Mouse (Mus musculus) midbrain, embryonic 12.5 days (tissue): ENCODE measurements at regions not wholly inside any gene's neighbourhood (a gene's known extent, or its start where the extent isn't known, plus 50 kb on each side); places are given as distances from the start of the nearest gene placed in this dataset.
A peak's percentile ranks its signal among the peaks of the same experiment; 100 is the strongest.

ENCODE experiments used
- ATAC-seq: fragments of 200-750 bp; cut with Nextera tagmentation; 2 replicates; pipeline ENCODE4 v1.8.0; 2017; ENCODE audit warnings: low read depth, moderate TSS enrichment, moderate library complexity; ENCODE audit not compliant: low FRiP score
- H3K27ac ChIP-seq: fragments of 300-500 bp; sonication (generic); replicated peaks from 2 replicates; pipeline ENCODE4 v1.5.1; 2016; ENCODE audit warnings: mild to moderate bottlenecking
- H3K27me3 ChIP-seq: fragments of 300-500 bp; sonication (generic); 2 replicates; pipeline ENCODE4 v1.6.1; 2016; ENCODE audit warnings: mild to moderate bottlenecking
- H3K36me3 ChIP-seq: fragments of 300-500 bp; sonication (generic); 2 replicates; pipeline ENCODE4 v1.6.1; 2016
- H3K4me1 ChIP-seq: fragments of 300-500 bp; sonication (generic); 2 replicates; pipeline ENCODE4 v1.6.1; 2016
- H3K4me2 ChIP-seq: fragments of 300-500 bp; sonication (generic); replicated peaks from 2 replicates; pipeline ENCODE4 v1.6.1; 2016; ENCODE audit warnings: mild to moderate bottlenecking, moderate library complexity
- H3K4me3 ChIP-seq: fragments of 300-500 bp; sonication (generic); 2 replicates; pipeline ENCODE4 v1.5.1; 2016; ENCODE audit warnings: mild to moderate bottlenecking
- H3K9ac ChIP-seq: fragments of 300-500 bp; sonication (generic); replicated peaks from 2 replicates; pipeline ENCODE4 v1.6.1; 2016; ENCODE audit warnings: mild to moderate bottlenecking, moderate library complexity
- H3K9me3 ChIP-seq: fragments of 300-500 bp; sonication (generic); 2 replicates; pipeline ENCODE4 v1.6.1; 2016; ENCODE audit warnings: mild to moderate bottlenecking
- WGBS: fragments of 180-500 bp; shearing (Covaris S2); methylation state at CpG from one replicate; pipeline ENCODE4 v1.1.7; 2016; 5-methylcytosine and 5-hydroxymethylcytosine counted together

DNA sequence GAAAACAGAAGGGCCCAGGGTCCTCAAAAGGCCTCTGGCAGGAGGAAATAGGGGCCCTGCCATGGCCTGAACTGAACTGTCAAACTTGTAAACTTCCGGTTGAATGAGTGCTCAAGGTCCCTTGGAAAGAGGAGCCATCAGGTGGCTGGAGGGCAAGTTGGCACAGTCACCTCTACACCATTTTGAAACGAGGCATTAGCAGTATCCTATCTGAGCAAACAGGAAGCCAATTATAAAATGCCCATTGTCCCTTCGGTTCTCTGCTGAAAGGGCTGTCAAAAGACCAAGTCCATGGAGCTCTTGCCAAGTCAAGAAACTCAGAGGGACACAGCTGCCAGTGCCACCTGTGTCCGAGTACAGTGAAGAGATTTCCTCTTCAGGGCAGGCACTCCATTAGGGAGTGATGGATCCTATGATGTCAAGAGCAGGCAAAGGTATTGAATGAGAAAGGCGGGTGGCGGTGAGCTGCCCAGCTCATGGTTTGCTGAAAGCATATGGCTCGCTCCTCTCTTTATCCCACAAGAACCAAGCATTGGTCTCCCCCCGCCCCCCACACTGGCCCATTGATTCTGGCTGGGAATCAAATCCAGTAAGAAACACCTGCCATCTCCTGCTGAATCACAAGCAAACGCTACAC, 103.0 kb upstream of the Tut7 start:
- no peak overlapping the region for H3K27ac ChIP-seq
- WGBS, result 71% methylated on average over 9 of the region's 9 CpGs
- ATAC-seq, result no peak

GRCm38 (mm10) chr13:59917185-59917584, 94.2 kb upstream of the Tut7 start:
- no peaks in the 10 kb centered on the region for H3K27me3 ChIP-seq
- WGBS, result 86% methylated on average over 5 of the region's 5 CpGs

More for the DNA sequence above, 103.0 kb upstream of the Tut7 start:
- Histone ChIP-seq H3K4me2 (no peak overlapping the region), H3K27me3 (no peaks in the 10 kb centered on the region), H3K9me3 (no peaks in the 10 kb centered on the region), H3K4me1 (peaks cover 31% of the 10 kb centered on the region), H3K4me3 (no peak overlapping the region), H3K9ac (no peak overlapping the region), H3K36me3 (no peaks in the 10 kb centered on the region)

GRCm38 (mm10) chr13:59916166-59917044, 93.5 kb upstream of the Tut7 start:
- no peak for ATAC-seq
- WGBS, result 86% methylated on average over 22 of the region's 22 CpGs
- no peak overlapping the region for H3K27ac ChIP-seq

More at GRCm38 (mm10) chr13:59917185-59917584, 94.2 kb upstream of the Tut7 start:
- Histone ChIP-seq H3K36me3 (no peaks in the 10 kb centered on the region), H3K4me2 (no peak overlapping the region), H3K4me1 (no peaks in the 10 kb centered on the region), H3K9ac (no peak overlapping the region), H3K27ac (no peak overlapping the region), H3K4me3 (no peak overlapping the region), H3K9me3 (no peaks in the 10 kb centered on the region)
- ATAC-seq, result no peak

DNA sequence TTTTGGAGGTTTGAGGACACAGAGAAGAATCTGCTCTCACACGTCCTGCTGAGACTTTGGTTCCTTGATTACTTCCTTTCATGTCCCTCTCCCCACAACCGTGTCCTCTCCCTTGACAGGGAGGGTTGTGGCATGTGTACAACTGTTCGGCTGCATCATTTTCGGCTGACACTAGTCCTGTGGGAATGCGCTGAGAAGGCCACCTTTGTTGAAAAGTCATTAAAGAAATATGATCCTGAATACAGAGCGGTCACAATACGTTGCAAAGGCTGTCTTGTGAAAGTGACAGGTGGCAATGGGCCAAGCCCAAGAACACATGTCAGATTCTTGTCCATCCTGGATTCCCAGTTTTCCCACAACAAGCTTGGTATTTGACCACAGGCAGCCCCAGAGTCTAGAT, 92.8 kb upstream of the Tut7 start:
- no peak for ATAC-seq
- no peak overlapping the region for H3K27ac ChIP-seq
- no peak overlapping the region for H3K9ac ChIP-seq
- no peak overlapping the region for H3K4me2 ChIP-seq
- no peak overlapping the region for H3K4me3 ChIP-seq
- WGBS, result 89% methylated on average over 7 of the region's 7 CpGs
- H3K36me3 ChIP-seq, result no peaks in the 10 kb centered on the region
- H3K4me1 ChIP-seq, result peaks cover 3% of the 10 kb centered on the region
- H3K27me3 ChIP-seq, result no peaks in the 10 kb centered on the region
- H3K9me3 ChIP-seq, result no peaks in the 10 kb centered on the region

More at GRCm38 (mm10) chr13:59916166-59917044, 93.5 kb upstream of the Tut7 start:
- no peak overlapping the region for H3K4me3 ChIP-seq
- H3K27me3 ChIP-seq, result no peaks in the 10 kb centered on the region
- H3K9me3 ChIP-seq, result no peaks in the 10 kb centered on the region
- no peaks in the 10 kb centered on the region for H3K4me1 ChIP-seq
- H3K9ac ChIP-seq, result no peak overlapping the region
- H3K36me3 ChIP-seq, result no peaks in the 10 kb centered on the region
- no peak overlapping the region for H3K4me2 ChIP-seq

GRCm38 (mm10) chr13:59910179-59911071, 87.5 kb upstream of the Tut7 start:
- Histone ChIP-seq H3K4me2 (peak overlapping the region; percentile 11; the same call in 1 of the 2 replicates), H3K27ac (peak overlapping the region; percentile 43), H3K27me3 (no peaks in the 10 kb centered on the region), H3K36me3 (no peaks in the 10 kb centered on the region), H3K4me1 (peaks cover 18% of the 10 kb centered on the region), H3K9ac (no peak overlapping the region), H3K9me3 (peaks cover 4% of the 10 kb centered on the region; the same call in 1 of the 2 replicates), H3K4me3 (no peak overlapping the region)
- peak; percentile 44; the same call in 1 of the 2 replicates for ATAC-seq
- 9% methylated on average over 8 of the region's 8 CpGs for WGBS

DNA sequence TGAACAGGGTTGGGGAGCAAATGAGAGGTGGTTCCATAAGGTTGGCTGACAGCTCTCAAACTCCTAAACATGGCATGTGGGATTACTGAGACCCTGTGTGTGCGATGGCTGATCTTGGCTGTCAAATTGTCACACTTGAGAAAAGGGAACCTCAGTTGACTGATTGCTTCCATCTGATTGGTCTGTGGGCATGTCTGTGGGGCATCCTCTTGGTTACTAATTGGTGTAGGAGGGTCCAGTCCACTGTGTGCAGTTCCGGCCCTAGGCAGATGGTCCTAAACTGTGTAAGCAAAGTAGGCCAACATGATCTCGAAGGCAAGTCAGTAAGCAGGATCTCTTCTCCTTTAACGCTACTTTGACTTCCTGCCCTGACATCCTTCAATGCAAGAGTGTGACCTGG, 86.5 kb upstream of the Tut7 start:
- no peaks in the 10 kb centered on the region for H3K36me3 ChIP-seq
- H3K9ac ChIP-seq, result no peak overlapping the region
- H3K27ac ChIP-seq, result no peak overlapping the region
- no peak overlapping the region for H3K4me3 ChIP-seq
- H3K27me3 ChIP-seq, result no peaks in the 10 kb centered on the region
- 90% methylated on average over 4 of the region's 4 CpGs for WGBS
- H3K9me3 ChIP-seq, result peaks cover 4% of the 10 kb centered on the region; the same call in 1 of the 2 replicates
- H3K4me1 ChIP-seq, result peaks cover 19% of the 10 kb centered on the region
- ATAC-seq, result no peak
- H3K4me2 ChIP-seq, result no peak overlapping the region

GRCm38 (mm10) chr13:59908786-59909185, 85.8 kb upstream of the Tut7 start:
- H3K27me3 ChIP-seq, result 0 out of 2 replicates have a peak, but pooled peaks cover 3% of the 10 kb centered on the region
- H3K4me3 ChIP-seq, result no peak overlapping the region
- no peak for ATAC-seq
- H3K36me3 ChIP-seq, result no peaks in the 10 kb centered on the region
- peaks cover 4% of the 10 kb centered on the region; the same call in 1 of the 2 replicates for H3K9me3 ChIP-seq
- peaks cover 19% of the 10 kb centered on the region for H3K4me1 ChIP-seq
- WGBS, result 91% methylated on average over 4 of the region's 4 CpGs
- H3K27ac ChIP-seq, result no peak overlapping the region
- H3K4me2 ChIP-seq, result no peak overlapping the region
- H3K9ac ChIP-seq, result no peak overlapping the region

DNA sequence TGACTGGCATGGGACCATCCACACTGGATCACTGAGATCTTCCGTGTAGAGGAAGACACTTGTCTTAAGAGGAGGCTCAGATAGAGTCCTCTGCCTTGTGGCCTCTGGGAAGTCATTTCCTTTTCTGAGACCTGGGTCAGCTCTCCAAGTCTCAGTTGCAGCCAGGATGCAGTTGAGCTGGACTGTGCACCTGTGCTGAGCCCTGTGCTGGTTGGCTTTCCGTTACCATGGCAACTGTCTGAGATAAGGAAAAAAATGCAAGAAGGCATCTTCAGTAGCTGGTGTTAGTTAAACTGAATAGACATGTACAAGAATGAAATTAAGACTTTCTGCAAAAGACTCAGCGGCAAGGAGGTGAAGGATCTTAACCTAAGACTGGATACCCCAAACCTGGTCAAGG, 82.5 kb upstream of the Tut7 start:
- no peaks in the 10 kb centered on the region for H3K36me3 ChIP-seq
- ATAC-seq, result no peak; the same call in 1 of the 2 replicates
- H3K27me3 ChIP-seq, result 0 out of 2 replicates have a peak, but pooled peaks cover 3% of the 10 kb centered on the region
- H3K27ac ChIP-seq, result no peak overlapping the region
- no peak overlapping the region for H3K9ac ChIP-seq
- 63% methylated on average over 3 of the region's 3 CpGs for WGBS
- peaks cover 17% of the 10 kb centered on the region for H3K4me1 ChIP-seq
- H3K9me3 ChIP-seq, result peaks cover 4% of the 10 kb centered on the region; the same call in 1 of the 2 replicates
- no peak overlapping the region for H3K4me3 ChIP-seq
- no peak overlapping the region for H3K4me2 ChIP-seq

- Histone ChIP-seq H3K4me1 (peaks cover 8% of the 10 kb centered on the region), H3K4me3 (no peak overlapping the region), H3K27ac (no peak overlapping the region), H3K9me3 (peaks cover 4% of the 10 kb centered on the region; the same call in 1 of the 2 replicates), H3K27me3 (0 out of 2 replicates have a peak, but pooled peaks cover 3% of the 10 kb centered on the region), H3K4me2 (no peak overlapping the region), H3K9ac (no peak overlapping the region), H3K36me3 (no peaks in the 10 kb centered on the region)
- ATAC-seq, result no peak
- 71% methylated on average over 1 of the region's 1 CpGs for WGBS
Observed at GRCm38 (mm10) chr13:59904415-59904814, 81.5 kb upstream of the Tut7 start.

DNA sequence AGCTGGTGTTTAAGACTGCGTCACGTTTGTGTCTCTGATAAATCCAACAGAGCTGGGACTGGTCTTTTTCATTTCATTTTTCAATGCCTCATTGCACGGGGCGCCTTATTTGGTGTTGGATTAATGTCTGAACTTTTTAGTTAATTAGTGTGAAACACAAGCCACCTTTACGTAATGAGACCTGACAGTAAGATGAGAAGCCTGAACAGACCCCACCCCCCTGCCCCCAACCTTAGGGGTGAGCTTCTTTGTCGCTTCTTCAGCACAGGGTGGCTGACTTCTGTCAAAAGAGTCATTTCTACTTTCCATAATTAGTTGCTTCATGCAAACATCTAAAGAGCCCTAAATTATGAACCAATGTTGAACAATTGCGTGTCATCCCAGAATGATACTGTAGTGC, 76.6 kb upstream of the Tut7 start:
- 58% methylated on average over 7 of the region's 7 CpGs for WGBS
- Histone ChIP-seq H3K4me3 (no peak overlapping the region), H3K36me3 (no peaks in the 10 kb centered on the region), H3K27ac (no peak overlapping the region), H3K9ac (no peak overlapping the region), H3K4me2 (no peak overlapping the region), H3K27me3 (0 out of 2 replicates have a peak, but pooled peaks cover 11% of the 10 kb centered on the region), H3K9me3 (no peaks in the 10 kb centered on the region), H3K4me1 (0 out of 2 replicates have a peak, but pooled peaks cover 4% of the 10 kb centered on the region)
- ATAC-seq, result no peak

DNA sequence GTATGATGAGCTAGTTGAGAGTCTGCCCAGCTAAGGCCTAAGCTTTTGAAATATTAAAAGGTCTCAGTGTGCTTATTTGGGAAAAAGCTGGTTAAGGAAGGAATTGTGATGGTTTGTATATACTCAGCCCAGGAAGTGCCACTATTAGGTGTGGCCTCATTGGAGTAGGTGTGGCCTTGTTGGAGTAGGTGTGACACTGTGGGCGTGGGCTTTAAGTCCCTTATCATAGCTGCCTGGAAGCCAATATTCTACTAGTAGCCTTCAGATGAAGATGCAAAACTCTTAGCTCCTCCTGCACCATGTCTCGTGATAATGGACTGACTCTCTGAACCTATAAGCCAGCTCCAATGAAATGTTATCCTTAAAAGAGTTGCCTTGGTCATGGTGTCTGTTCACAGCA, 72.8 kb upstream of the Tut7 start:
- Histone ChIP-seq H3K9me3 (no peaks in the 10 kb centered on the region), H3K27me3 (0 out of 2 replicates have a peak, but pooled peaks cover 13% of the 10 kb centered on the region)
- 90% methylated on average over 2 of the region's 2 CpGs for WGBS

More for the DNA sequence above, 72.8 kb upstream of the Tut7 start:
- Histone ChIP-seq H3K9ac (no peak overlapping the region), H3K4me3 (no peak overlapping the region), H3K4me1 (peaks cover 8% of the 10 kb centered on the region; the same call in 1 of the 2 replicates), H3K36me3 (no peaks in the 10 kb centered on the region), H3K4me2 (no peak overlapping the region), H3K27ac (no peak overlapping the region)
- no peak for ATAC-seq
